Mouse (Mus musculus): ENCODE data around the gene Tom1.

Tom1 gene

GRCm38 (mm10) chr8:75033511-75034243, at the start of gene Tom1:
Gene Tom1, plus strand, starts transcription at chr8:75033705.
- DNase-seq: peak; percentile 98

DNA sequence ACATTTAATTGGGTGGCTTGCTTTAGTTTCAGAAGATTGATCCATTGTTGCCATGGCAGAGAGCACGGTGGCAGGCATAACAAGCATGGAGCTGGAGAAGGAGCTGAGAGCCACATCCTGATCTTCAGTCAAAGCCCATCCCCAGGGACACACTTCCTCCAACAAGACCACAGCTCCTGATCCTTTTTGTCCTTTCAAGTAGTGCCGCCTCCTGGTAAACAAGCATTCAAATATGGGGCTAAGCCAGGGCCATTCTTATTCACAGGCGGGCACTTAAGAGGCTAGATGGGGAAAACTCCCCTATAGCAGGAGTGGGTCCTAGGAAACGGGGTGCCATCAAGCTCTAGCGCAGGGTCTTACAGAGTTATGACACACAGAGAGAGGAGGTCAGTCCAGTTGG, 46.1 kb upstream of the Tom1 start:
- no peak for DNase-seq

DNA sequence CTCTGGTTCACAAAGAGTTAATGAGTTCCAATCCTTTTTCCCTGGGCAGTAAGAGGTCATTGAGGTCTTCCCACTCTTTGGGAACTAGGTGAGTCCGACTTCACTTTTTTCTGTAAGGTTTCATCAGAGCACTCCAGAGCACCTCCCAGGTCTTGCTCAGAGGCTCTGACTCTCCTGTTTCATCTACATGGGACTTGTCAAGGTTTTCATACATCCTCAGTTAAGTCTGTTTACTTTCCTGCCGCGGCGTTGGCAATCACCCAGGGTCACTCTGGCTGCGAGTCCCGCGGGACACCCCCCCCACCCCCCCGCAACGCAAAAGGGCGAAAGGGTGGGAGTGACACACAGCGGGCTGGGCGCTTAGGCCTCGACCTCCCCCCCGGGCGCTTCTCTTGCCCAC, 43.5 kb upstream of the Tom1 start:
- no peak for DNase-seq

DNA sequence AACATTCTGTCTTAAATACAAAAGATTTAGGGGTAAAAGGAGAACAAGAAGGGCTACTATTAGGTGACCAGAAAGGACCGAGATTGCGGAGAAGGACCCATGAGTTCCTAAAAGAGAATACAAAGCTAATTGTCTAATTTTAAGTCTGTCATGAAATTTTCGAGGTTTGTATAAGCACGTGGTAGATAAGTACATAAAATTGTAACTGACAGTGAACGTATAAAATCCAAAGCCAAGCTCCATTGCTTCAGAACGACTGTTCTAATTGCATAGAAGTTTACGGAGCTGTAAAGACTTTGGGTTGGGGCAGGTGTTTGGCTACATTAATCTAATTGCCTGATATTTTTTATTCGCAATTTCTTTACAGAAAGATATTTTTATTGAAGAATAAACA, 40.4 kb upstream of the Tom1 start, which contains the start of gene Hmgxb4:
TSS of gene Hmgxb4 (plus strand) at position 276 of the 394 bp plus-strand sequence.
- DNase-seq: no peak

DNA sequence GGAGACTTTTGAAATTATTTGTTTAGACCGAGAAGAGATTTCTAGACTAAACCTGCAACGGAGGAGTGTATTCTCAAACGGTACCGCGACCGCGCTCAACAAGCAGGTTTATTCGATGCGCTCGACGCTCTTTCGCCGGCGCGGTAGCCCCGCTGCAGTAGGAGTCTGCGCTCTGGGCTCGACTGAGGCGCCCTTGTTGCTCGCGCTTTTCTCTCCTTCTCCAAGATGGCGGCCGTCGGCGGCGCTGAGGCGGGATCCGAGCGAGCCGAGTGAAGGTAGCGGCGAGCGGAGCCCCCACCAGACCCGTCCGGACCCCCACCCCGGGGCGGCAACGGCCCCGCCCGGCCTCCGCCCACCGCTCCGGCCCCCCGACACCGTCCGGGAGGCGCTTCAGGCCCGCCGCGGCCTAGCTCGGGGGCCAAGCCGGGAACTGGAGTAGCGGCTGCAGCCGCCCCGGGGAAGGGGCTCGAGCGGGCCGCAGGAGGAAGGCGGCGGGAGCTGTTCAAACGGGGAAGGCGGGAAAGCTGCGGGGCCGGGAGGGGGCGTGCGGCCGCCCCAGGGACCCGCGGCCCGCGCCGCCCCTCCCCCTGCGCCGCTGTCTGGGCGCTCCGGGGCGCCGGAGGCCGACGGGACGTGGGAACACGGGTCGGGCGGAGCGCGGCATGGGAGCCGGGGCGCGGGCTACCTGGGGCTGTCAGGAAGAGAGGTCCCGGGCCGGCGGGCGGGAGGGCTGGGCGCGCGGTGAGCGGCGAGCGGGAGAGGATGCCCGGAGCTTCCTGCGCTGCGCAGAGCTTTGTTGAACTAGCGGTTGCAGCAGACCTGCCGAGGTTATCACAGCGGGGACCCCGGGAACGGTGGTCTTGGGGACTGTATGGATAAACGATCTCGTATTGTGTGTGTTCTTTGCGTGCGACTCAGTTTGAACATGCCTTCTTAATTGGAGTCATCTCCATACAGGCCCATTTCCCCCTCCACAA, 39.7 kb upstream of the Tom1 start:
- DNase-seq: peak; percentile 85

GRCm38 (mm10) chr8:74994540-74994939, 39.0 kb upstream of the Tom1 start:
- peak; percentile 22 for DNase-seq

DNA sequence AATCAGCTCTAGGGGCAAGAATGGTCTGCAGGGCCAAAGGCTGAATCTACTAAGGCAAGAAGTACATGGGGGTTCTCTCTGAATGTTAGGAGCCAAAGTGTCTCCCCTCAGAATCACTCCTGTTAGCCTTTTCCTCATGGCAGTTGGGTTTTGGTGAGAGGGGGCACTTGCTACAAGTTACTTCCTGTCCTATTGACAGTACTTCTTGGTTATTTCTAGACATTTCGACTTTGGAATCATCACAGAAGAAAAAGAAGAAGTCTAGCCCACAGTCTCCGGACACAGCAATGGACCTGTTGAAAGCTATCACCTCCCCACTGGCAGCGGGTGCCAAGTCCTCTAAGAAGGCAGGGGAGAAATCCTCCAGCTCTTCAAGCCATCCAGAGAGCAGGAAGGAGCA, 33.1 kb upstream of the Tom1 start:
- no peak for DNase-seq

DNA sequence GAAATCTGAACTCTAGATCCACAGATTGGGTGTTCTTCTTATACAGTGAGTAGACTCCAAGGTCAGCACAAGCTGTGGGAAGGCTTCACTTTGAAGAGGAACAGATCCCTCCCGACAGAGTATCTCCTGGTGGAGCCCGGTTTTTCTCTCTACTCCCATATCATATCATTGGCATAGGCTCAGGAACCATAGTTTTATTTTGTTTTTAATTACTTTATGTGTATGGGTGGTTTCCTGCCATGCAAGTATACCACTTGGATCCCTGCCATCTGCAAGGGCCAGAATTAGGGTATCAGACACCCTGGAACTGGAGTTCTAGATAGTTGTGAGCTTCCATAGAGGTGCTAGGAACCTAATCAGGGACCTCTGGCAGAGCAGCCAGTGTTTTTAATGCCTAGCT, 24.7 kb upstream of the Tom1 start:
- no peak for DNase-seq

- DNase-seq: no peak
These were observed 19.9 kb upstream of the Tom1 start for GRCm38 (mm10) chr8:75013557-75013956.

DNA sequence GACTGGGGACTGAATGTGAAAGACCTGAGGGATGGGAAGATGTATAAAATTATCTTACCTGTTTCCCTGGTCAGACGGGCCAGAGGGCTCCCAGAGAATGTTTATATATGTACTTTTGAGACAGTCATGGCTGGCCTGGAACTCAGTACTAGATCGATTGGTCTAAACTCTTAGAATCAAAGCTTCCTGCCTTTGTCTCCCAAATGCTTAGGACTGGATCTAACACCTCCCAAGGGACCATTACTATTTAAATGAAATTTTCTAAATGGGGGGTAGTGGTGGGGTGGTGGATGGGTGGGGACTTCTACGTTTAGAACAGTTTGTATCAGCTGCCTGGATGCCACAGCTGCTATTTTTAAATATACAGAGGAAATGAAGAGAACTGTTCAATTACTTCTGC, 19.5 kb upstream of the Tom1 start:
- no peak for DNase-seq

DNA sequence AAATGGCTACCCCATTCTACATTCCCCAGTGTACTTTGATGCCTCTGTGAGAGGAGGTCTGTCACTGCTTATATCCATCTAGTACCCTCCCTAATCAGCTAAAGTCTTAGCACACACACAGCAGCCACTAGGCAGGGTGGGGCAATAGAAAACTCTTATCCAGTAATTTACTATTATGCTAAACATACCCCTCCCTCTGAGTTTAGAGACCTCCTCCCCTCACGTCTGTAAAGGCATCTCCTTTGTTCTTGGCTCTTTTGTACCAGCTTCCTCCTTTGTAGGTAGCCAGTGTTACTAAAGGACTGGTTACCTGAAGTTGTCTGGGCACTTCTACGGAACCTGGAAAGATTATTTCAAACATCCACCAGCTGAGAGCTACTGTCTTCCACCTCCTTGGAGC, 17.5 kb upstream of the Tom1 start:
- no peak for DNase-seq

- DNase-seq: no peak
These were observed 17.1 kb upstream of the Tom1 start for GRCm38 (mm10) chr8:75016422-75016821.

DNA sequence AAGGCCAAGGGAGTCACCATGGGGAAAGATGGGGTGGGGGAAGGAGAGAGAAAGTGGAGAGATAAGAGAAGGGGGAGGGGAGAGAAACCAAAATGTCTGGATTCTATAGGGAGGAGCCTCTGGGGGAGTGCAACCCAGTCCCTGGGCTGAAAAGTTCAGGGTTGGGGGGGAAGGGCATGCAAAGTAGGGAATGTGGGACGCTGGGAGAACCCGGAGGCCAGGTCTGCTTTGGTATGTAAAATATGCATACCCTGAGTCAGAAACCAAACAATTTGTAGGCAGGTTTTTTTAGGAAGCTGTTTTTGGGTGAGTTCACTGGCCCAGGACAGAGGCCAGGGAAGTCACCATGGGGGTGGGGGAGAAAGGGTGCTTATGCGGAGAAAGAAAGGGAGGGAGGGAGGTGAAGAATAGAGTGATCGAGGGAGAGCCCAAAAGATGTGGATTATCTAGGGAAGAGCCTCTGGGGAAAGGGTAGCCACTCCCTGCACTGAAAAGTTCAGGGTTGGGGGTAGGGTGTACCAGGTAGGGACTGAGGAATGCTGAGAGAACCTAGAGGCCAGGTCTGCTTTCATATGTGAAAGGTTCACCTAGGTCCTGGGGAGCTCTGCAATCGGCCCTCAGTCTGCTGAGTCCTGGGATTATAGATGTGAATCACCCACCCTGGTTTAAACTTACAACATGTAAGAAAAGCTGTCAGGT, 15.1 kb upstream of the Tom1 start:
- DNase-seq: no peak

DNA sequence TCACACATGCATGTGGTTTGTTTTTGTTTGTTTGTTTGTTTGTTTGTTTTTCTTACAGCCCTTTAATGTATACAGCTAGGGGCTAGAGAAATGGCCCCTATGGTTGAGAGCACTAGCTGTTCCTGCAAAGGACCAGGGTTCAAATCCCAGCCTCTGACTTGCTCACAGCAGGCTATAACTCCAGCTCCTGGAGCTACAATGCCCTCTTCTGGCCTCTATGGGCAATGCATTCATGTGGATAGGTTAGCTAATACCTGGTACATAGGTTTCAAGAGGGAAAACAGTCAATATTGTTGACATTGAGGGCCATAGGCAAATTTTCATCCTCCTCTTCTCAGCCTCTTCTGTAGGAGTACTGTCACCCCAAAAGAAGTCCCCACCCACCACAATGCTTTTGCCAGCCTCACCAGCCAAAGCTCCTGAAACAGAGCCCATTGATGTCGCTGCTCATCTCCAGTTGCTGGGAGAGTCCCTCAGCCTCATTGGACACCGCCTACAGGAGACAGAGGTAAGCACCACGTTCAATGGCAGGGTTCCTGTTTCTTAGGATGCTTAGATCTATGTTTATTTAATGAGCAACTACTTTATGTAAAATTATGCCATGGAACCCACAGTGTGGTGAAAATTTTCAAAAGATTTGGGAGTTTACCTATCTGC, 9.7 kb upstream of the Tom1 start:
- no peak for DNase-seq

- no peak for DNase-seq
These were observed 7.7 kb upstream of the Tom1 start for GRCm38 (mm10) chr8:75025809-75026208.

DNA sequence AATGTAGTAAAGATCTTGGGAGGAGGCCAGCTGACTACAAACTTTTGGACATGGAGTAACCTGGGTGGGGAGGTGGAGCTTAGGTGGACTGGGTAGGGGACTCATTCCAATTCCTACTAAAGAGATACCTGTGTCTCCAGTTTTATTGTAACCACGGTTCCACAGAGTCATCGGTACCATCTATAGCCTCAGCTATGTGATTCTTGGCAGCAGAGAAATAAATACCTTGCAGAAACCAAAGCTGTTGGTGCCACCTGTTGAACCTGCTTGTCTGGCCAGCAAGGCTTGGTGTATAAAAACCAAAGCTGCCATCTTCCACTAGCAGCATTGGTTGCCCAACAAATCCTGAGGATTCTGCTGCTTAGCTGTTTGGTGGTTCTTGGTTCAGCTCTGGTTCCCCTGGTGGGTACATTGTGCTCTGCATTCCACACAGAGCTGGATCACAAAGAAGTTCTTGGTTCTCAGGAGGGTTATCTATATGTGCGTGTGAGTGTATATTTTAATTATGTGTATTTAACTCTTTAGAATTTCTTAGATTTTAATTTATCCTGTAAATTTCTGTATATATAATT, 3.0 kb upstream of the Tom1 start:
- DNase-seq: no peak

DNA sequence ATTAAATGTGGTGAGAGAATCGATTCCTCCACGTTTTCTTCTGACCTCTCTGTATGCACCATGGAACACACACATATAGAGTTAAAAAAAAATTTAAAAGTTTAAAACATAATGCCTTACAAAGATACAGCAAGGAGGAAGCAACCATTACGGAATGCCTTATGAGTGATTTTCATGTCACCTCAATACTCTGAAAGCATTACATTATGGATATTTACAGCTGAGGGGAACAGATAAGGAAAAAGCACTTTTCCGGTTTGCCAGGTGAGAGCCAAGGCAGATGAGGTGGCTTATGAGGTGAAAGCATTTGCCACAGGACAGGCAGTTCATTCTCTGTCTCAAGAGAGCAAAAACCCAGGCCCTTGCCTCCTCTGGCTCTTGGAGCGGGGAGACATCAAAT, 544 bp upstream of the Tom1 start:
- no peak for DNase-seq

- no peak for DNase-seq
These were observed 780 bp downstream of the Tom1 start for GRCm38 (mm10) chr8:75034285-75034684.

DNA sequence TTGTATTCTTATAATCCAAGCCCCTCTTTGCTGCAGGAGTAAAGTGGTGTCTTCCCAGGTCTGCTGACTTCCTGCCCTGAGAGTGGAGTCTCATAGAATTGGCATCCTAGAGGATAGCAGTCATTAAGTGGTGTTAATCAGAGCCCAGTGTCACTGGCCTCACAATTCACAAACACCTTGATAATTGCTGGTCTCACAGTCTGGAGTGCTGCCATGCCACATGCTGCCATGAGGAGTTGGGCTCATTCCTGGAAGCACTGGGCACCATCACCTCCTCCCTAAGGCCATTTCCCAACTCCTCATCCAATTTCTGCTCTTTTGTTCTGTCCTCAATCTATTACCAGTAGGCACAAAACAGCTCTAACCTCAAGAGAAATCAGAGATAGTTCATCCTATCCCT, 2.1 kb downstream of the Tom1 start:
- peak; percentile 24 for DNase-seq

GRCm38 (mm10) chr8:75038497-75038896, 5.0 kb downstream of the Tom1 start:
- no peak for DNase-seq

DNA sequence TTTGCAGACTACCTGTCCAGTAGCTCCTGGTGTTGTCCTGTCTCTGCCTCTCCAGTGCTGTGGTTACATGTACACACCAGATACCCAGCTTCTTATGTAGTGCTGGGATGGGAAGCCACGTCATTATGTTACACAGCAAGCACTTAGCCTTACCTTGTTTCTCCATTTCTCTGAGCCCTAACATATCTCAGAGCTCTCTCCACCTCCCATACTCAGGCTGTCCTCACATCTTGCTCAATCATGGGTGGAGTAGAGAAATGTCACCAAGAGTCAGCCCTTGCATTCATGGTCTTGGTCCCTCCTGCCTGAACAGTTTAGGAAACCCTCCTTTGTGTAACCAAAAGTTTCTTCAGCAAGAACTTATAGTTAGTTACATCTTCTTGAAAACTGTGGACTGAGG, 6.2 kb downstream of the Tom1 start:
- DNase-seq: no peak

- DNase-seq: peak; percentile 64
These were observed 8.7 kb downstream of the Tom1 start for GRCm38 (mm10) chr8:75042171-75042570.

DNA sequence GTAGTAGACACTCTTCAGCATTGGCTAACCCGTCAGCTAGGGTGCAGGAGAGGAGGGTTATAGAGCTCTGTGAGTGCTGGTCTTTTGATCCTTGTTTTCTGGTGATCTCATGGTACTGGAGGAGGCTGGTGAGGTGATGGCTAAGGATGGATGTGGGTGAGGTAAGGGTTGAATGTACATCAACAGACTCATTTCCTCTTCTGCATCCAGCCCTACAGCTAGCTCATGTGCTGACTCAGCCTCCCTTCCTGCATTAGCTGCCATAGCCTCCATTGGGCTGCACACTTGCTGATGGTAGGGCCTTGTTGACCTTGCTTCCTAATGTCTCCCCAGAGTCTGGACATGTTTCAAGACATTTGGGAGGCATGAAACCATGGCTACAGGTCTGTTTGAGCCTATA, 9.5 kb downstream of the Tom1 start:
- DNase-seq: no peak
